Mouse (Mus musculus): ENCODE results near the gene Nlrp1a. TPM values are rescaled to one million over a fixed set of nuclear protein-coding genes. Genes with fewer than 3 reads are reported as not detected.

The Nlrp1a gene
- 0.50 TPM for polyA plus RNA-seq (2017; shearing (Covaris generic))

DNA sequence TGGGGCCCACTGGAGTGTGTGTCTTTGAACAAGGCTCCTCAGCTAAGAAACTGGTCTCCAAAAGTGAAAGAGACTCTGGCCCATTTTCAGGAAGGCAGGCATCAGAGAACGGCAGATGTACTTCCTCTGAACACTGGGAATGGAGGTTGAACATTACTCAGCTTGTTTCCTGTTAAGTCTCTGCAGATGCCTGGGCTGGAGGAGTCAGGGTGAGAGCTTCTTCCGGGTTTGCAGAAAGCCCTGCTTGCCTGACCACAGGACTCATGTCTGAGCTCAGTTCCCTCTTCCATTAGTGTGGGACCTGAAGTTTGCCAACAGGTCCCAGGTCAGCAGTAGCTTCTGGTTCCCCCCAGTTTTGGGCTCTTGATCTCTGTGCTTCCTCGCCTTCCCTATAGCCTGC is at the start of gene Nlrp1a:
Gene Nlrp1a (minus strand): TSS at position 44 of the 400 bp plus-strand sequence.

Other genes starting within 250 kb of the Nlrp1a start
- gene Nup88, start 174.7 kb downstream of the Nlrp1a start, polyA plus RNA-seq (2017; shearing (Covaris generic)) = 111 TPM
- gene Rpain, start 174.5 kb downstream of the Nlrp1a start, polyA plus RNA-seq (2017; shearing (Covaris generic)) = 96.5 TPM
- gene C1qbp, start 161.7 kb downstream of the Nlrp1a start, polyA plus RNA-seq (2017; shearing (Covaris generic)) = 136 TPM
- gene Dhx33, start 140.3 kb downstream of the Nlrp1a start, polyA plus RNA-seq (2017; shearing (Covaris generic)) = 21.9 TPM
- gene Mis12, start 125.1 kb downstream of the Nlrp1a start, polyA plus RNA-seq (2017; shearing (Covaris generic)) = 31.1 TPM
- 78.2 TPM for gene Derl2, start 124.9 kb downstream of the Nlrp1a start, polyA plus RNA-seq (2017; shearing (Covaris generic))
- gene 6330403K07Rik, start 111.2 kb downstream of the Nlrp1a start, polyA plus RNA-seq (2017; shearing (Covaris generic)) = 10.3 TPM
- gene Nlrp1b, start 86.0 kb upstream of the Nlrp1a start, polyA plus RNA-seq (2017; shearing (Covaris generic)) = 3.1 TPM